Mouse (Mus musculus) skeletal muscle tissue, postnatal 0 days (tissue): Measurements from ENCODE around the gene Nxpe2. TPM values are rescaled to one million over a fixed set of nuclear protein-coding genes. Genes with fewer than 3 reads are reported as not detected.

Experiments
- polyA plus RNA-seq: library from polyadenylated mRNA; unstranded; fragments of >200 nt; fragmentation: Nextera tagmentation; extraction: Ambion mirVana; gene quantifications from 2 replicates; pipeline ENCODE4 v1.2.1, GENCODE M21; 2015

Gene Nxpe2
- 0.54 and 0.97 TPM in 2 replicates for polyA plus RNA-seq

DNA sequence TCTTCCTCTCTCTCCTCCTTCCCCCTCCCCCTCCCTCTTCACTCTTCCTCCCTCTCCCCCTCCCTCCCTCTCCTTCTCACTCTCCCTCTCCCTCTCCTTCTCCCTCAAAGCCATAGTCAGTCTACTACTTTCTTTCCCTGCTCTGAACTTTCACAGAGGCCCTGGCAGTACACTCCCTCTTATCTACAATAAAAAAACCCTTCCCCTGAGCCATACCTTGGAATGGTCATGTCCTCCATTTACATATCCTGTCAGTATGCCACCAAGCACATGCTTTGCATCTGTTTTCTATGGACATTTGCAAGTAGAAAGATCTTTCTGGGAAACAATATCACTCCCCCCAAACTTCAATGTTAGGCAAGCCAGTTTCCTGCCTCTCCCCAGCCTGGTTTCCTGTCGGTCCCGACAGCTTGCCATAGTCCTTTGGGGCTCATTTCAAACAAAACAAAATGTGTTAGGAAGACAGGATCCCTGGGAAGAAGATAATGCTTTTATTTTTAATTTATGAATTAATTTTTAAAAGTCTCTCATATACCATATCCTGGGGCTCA is at the start of gene Nxpe2:
TSS of gene Nxpe2 (minus strand) at position 307 of the 551 bp plus-strand sequence.

Other genes starting within 250 kb of the Nxpe2 start
- gene Nxpe4, start 191.4 kb downstream of the Nxpe2 start, polyA plus RNA-seq = 5.0 and 5.6 TPM in 2 replicates
- 72.5 and 96.9 TPM in 2 replicates for gene Rexo2, start 127.2 kb upstream of the Nxpe2 start, polyA plus RNA-seq
- gene Rbm7, start 141.8 kb upstream of the Nxpe2 start, polyA plus RNA-seq = 51.0 and 59.0 TPM in 2 replicates
- 43.2 and 50.9 TPM in 2 replicates for gene Gm5617, start 142.0 kb upstream of the Nxpe2 start, polyA plus RNA-seq